Mouse (Mus musculus): Measurements from ENCODE around the gene Hus1. TPM values are rescaled to one million over a fixed set of nuclear protein-coding genes. Genes with fewer than 3 reads are reported as not detected.

The Hus1 gene
- 10 to 100 TPM; 11.3 to 16.1 TPM for total RNA-seq (2021)

GRCm38 (mm10) chr11:9010853-9011339 is at the start of gene Hus1:
Gene Hus1, minus strand, starts transcription at chr11:9011191.
- intact Hi-C loops (cut with DNase I): no loop called here
- peak; percentile 93 to 94 for DNase-seq

DNA sequence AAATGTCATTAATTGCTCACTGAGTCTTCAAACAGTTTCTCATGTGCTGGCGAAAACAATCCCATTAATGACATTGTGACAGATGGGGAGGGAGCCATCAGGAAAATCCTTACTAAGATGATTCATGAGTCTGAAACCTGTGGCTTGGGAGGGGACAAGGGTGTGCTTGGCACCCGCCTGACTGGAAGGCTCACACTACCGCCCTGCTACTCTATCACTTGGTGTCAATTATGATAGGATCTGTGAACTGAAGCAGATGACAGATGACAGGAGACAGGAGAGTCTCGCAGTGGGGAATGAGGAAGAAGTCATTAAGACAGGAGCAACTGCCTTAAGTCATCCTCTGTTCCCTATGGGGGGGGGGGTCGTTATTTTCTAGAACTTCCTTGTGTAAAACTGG is 49.5 kb upstream of the Hus1 start:
- DNase-seq: no peak
- intact Hi-C loops (cut with DNase I): no loop called here

GRCm38 (mm10) chr11:9060029-9060428 is 49.0 kb upstream of the Hus1 start:
- no peak for DNase-seq
- intact Hi-C loops (cut with DNase I): no loop called here

GRCm38 (mm10) chr11:9057711-9058110 is 46.7 kb upstream of the Hus1 start:
- intact Hi-C loops (cut with DNase I): no loop called here
- DNase-seq: no peak

GRCm38 (mm10) chr11:9056937-9057336 is 45.9 kb upstream of the Hus1 start:
- no peak for DNase-seq
- intact Hi-C loops (cut with DNase I): no loop called here

- no peak for DNase-seq
- intact Hi-C loops (cut with DNase I): no loop called here
These were observed 40.9 kb upstream of the Hus1 start for GRCm38 (mm10) chr11:9051895-9052294.

GRCm38 (mm10) chr11:9050241-9050640 is 39.2 kb upstream of the Hus1 start:
- DNase-seq: no peak
- intact Hi-C loops (cut with DNase I): no loop called here

GRCm38 (mm10) chr11:9048703-9049060 is 37.7 kb upstream of the Hus1 start, which contains the start of gene Sun3:
Gene Sun3, minus strand, starts transcription at chr11:9048991.
- no peak for DNase-seq
- intact Hi-C loops (cut with DNase I): no loop called here

GRCm38 (mm10) chr11:9048011-9048702 is 37.2 kb upstream of the Hus1 start, which contains the start of gene Gm11992:
Gene Gm11992, plus strand, starts transcription at chr11:9048594.
- DNase-seq: peak; percentile 92
- intact Hi-C loops (cut with DNase I): no loop called here

DNA sequence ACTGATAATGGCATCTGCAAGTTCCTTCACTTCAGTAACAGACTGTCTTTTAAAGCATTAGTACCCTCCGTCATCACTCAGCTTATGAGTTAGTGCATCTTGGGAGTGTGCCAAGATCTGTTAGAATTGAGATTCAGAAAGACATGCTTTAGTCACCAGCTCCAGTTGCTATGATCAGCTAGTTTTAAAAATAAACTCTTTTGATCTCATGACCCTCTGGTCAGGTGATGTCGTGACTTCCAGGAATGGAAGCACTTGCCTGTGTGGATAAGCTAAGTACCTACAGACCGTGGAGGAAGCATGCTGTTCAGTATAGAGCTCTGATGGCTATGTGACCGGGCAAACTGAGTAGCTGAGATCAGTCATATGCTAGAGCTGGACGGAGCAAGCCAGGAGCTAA is 36.1 kb upstream of the Hus1 start:
- intact Hi-C loops (cut with DNase I): loop anchor here (2.0 kb wide), 1 partner anchor 72 kb away; the partner anchor contains the start of gene Upp1
- peak; percentile 56 to 68 for DNase-seq

GRCm38 (mm10) chr11:9046546-9046945 is 35.6 kb upstream of the Hus1 start:
- peak in 1 of 2 experiments; percentile 13 for DNase-seq
- intact Hi-C loops (cut with DNase I): loop anchor here (2.0 kb wide), 1 partner anchor 72 kb away; the partner anchor contains the start of gene Upp1

DNA sequence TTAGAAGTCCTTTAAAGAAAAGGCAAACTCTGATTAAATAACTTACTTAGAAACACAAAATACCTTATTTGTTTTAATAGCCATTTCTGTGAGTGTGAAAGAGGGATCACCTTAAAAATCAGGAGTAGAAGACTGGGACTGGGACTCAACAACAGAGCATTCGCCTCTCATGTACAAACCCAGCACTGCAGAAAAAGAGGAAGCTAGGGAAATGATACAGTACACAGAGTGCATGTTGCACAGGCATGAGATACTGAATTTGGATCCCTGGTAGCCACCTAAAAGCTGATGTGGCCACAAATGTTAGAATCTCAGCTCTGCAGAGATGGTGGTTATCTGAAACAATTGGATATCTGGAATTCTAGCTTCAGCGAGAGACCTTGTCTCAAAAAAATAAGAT is 20.5 kb upstream of the Hus1 start:
- intact Hi-C loops (cut with DNase I): no loop called here
- no peak for DNase-seq

DNA sequence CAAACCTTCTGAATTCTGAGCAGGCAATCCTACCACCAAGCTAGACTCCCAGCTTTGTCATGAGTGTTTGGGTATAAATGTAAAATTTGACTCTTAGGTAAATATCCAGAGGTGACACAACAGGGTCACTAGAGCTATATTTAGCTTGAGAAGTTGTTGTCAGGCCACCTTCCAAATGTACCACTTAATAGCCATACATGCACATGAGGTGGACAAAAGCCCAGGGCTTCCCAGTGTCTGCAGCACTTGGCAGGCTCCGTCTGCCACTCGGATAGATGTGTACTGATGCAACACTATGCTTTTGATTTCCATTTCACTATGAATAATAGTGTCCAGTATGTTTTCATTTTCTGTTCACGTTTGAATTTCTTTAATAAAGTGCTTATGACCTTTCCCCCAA is 14.2 kb upstream of the Hus1 start:
- intact Hi-C loops (cut with DNase I): no loop called here
- DNase-seq: peak; percentile 59 to 72

GRCm38 (mm10) chr11:9024782-9025181 is 13.8 kb upstream of the Hus1 start:
- intact Hi-C loops (cut with DNase I): no loop called here
- DNase-seq: peak in 1 of 2 experiments; percentile 30

- intact Hi-C loops (cut with DNase I): no loop called here
These were observed 9.2 kb upstream of the Hus1 start for GRCm38 (mm10) chr11:9020207-9020606.

DNA sequence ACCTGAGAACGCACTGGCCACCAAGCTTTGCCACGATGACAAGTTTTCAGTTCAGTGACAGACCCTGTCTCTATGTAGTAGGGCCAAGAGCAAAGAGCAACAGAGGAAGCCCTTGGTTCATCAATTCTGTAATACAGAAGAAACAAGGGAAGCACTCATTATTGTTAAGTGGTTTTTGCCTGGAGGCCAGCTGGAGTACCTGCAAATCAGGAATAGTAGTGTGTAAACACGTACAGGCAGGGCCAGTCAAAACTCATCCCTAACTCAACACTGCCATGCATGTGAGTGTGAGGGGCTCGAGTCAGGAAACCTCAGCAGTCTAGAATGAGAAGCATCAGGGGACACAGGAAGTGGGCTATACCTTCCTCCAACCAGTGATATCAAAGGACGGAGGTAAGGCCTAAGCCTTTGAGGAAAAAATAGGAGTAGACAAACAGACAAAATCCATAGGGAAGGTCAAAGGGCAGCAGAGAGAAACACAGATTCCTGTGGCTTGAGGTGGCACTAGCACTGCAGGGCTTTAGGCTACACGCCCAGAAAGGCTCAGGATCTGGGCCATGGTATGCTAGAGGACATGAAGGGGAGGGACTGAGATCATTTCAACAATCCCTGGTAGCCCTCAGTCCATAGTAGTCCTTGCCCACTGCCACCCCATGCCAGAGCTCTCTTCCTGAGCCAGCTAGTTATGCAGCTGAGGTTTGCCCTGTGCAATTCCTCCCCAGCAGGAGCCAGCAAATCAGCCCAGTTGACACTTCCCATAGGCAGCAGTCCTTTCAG is 7.7 kb upstream of the Hus1 start:
- DNase-seq: peak; percentile 17 to 33
- intact Hi-C loops (cut with DNase I): no loop called here

More at GRCm38 (mm10) chr11:9020207-9020606, 9.2 kb upstream of the Hus1 start:
- no peak for DNase-seq

- DNase-seq: no peak
- intact Hi-C loops (cut with DNase I): no loop called here
These were observed 3.7 kb upstream of the Hus1 start for GRCm38 (mm10) chr11:9014740-9015139.

DNA sequence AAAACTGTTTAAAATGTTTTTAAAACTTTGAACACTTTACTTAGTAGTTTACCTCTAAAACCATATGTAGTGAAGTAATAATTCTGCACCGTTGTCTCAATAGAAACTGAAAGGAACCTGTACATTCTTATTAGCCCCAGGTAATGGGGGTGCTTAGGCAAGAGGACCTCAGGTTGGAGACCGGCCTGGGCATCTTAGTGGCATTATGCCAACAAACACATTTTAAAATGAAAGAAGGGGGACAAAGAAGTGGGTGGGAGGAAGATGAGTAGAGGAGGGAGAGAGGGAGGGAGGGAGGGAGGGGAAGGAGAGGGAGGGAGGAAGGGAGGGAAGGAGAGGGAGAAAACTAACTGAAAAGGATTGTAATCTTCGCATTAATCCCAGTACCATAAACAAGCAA is 357 bp upstream of the Hus1 start:
- intact Hi-C loops (cut with DNase I): no loop called here
- no peak for DNase-seq

DNA sequence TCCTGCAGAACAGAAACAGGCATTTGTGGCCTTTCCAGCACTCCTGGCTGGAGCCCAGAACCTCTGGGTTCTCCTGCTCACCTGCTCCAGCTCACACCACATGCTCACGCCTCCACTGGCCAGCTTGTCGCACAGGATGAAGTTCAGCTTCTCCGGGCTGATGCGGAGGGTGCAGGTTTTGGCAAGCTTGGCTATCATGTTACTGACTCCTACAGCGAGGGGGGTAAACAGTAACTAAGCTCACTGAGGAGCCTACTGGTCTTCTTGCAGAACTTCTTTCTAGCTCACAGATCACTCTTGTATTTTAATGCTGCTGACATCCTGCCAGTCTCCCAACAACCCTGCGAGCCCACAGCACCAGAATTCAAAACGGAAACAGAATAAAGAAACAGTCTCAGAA is 575 bp downstream of the Hus1 start:
- DNase-seq: no peak
- intact Hi-C loops (cut with DNase I): no loop called here

- intact Hi-C loops (cut with DNase I): no loop called here
These were observed 2.2 kb downstream of the Hus1 start for GRCm38 (mm10) chr11:9008761-9009160.

GRCm38 (mm10) chr11:8988084-8988483 is 22.9 kb downstream of the Hus1 start:
- intact Hi-C loops (cut with DNase I): no loop called here

More at GRCm38 (mm10) chr11:9008761-9009160, 2.2 kb downstream of the Hus1 start:
- no peak for DNase-seq

GRCm38 (mm10) chr11:8986058-8986457 is 24.9 kb downstream of the Hus1 start:
- intact Hi-C loops (cut with DNase I): no loop called here
- DNase-seq: peak; percentile 11 to 20

More at GRCm38 (mm10) chr11:8988084-8988483, 22.9 kb downstream of the Hus1 start:
- DNase-seq: no peak
